Mouse (Mus musculus): ENCODE data around the gene Luc7l3. TPM values are rescaled to one million over a fixed set of nuclear protein-coding genes. Genes with fewer than 3 reads are reported as not detected.

The Luc7l3 gene
- polyA plus RNA-seq, 1 experiment: 21.3 TPM

DNA sequence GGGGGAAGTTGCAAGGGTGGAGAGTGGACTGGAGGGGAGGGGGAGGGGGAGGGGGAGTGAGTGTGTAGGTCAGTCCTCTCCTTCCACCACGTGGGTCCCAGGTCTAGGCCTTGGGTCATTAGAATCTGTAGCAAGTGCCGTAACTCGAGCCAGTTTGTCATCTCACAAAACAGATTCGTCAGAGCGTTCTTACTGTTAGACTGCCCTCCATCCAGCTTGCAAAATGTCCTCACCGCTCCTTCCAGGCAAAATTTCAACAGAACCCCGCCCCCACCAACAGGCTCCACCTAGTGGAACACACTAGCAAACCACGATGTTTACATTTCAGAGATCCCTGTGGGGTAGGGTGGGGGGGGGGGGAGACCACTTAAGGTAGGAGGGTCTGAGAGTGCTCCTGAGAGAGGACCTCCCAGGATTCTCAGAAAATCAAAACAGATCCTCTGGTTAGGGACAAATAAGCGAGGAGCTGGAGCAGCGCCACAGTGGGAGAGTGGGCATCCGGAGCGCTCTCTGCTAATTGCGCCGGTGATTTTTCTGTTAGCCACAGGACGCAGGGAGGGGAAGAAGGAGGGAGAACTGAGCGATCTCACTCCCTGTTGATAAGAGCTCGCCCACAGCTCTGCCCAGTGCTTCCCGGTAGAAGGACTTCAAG, 56.5 kb downstream of the Luc7l3 start:
- Histone ChIP-seq H3K36me3 (ENCODE audit: control insufficient read depth, insufficient read depth) (no peaks in the 10 kb centered on the region), H3K79me3 (ENCODE audit: low read depth) (no peaks in the 10 kb centered on the region), H3ac (ENCODE audit: control insufficient read depth, insufficient read length, low read depth) (peak overlapping the region; percentile 45), H3K79me2 (ENCODE audit: control insufficient read depth, insufficient read depth) (no peaks in the 10 kb centered on the region), H3K27me3 (ENCODE audit: control insufficient read depth, insufficient read depth, insufficient read length) (no peaks in the 10 kb centered on the region), H3K4me3 (ENCODE audit: insufficient read depth, poor library complexity, severe bottlenecking) (peak overlapping the region; percentile 12)
- TF ChIP-seq CEBPB (IDR thresholded peaks at IDR 0.05; ENCODE audit: low read depth): no peak
- TF ChIP-seq MAX (IDR thresholded peaks at IDR 0.05): no peak
- no peak for TF ChIP-seq FOSL1 (IDR thresholded peaks at IDR 0.05; ENCODE audit: insufficient read depth, low read length, poor library complexity, severe bottlenecking)
- no peak for TF ChIP-seq USF1 (IDR thresholded peaks at IDR 0.05; ENCODE audit: low read depth)
- TF ChIP-seq CTCF (IDR thresholded peaks at IDR 0.05; ENCODE audit: control insufficient read depth, insufficient read depth, insufficient read length): peak; percentile 2
- TF ChIP-seq MYOG (IDR thresholded peaks at IDR 0.05; ENCODE audit: control insufficient read depth, extremely low read depth, insufficient read length): no peak

DNA sequence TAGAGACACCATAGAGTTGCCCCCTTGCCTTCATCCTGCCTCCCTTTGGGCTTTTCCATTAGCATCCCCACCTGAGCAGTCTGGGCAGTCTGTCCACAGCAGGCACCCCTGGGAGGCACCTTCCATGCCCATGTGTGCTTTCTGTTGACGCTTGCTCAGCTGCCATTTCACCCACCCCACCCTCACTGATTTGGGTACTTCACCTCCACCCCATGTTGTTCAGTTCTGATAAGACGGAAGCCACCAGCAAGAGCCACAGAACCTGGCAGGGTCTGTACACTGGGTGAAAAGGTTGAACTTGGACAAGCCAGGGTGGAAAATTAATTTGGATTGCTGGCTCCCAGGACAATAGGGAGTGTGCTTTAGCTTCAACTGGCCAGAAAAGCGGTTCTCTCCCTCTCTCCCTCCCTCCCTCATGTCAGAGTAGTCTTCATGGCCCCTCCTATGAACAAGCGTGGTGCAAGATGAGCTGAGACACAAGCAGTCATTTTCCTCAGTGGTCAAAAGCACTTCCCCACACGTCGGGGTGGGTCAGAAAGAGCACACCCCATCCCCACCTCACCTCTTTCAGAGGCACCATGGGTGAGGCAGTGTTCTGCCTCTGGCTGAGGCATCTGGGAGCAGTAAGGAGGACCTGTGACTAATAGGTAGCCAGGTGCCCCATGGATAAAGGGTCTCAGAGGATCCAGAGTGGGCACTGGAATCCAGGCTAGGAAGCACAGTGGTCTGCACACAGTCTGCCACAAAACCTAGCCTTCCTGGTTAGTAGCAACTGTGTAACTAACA, 60.0 kb downstream of the Luc7l3 start:
- Histone ChIP-seq H3K79me2 (ENCODE audit: control insufficient read depth, insufficient read depth) (no peaks in the 10 kb centered on the region), H3K27me3 (ENCODE audit: control insufficient read depth, insufficient read depth, insufficient read length) (no peaks in the 10 kb centered on the region), H3K36me3 (ENCODE audit: control insufficient read depth, insufficient read depth) (no peaks in the 10 kb centered on the region), H3K79me3 (ENCODE audit: low read depth) (no peaks in the 10 kb centered on the region), H3ac (ENCODE audit: control insufficient read depth, insufficient read length, low read depth) (no peak overlapping the region), H3K4me3 (ENCODE audit: insufficient read depth, poor library complexity, severe bottlenecking) (no peak overlapping the region)
- TF ChIP-seq MYOG (IDR thresholded peaks at IDR 0.05; ENCODE audit: control insufficient read depth, extremely low read depth, insufficient read length) (no peak), MAX (IDR thresholded peaks at IDR 0.05) (no peak), USF1 (IDR thresholded peaks at IDR 0.05; ENCODE audit: low read depth) (no peak), CTCF (IDR thresholded peaks at IDR 0.05; ENCODE audit: control insufficient read depth, insufficient read depth, insufficient read length) (no peak), FOSL1 (IDR thresholded peaks at IDR 0.05; ENCODE audit: insufficient read depth, low read length, poor library complexity, severe bottlenecking) (no peak)

DNA sequence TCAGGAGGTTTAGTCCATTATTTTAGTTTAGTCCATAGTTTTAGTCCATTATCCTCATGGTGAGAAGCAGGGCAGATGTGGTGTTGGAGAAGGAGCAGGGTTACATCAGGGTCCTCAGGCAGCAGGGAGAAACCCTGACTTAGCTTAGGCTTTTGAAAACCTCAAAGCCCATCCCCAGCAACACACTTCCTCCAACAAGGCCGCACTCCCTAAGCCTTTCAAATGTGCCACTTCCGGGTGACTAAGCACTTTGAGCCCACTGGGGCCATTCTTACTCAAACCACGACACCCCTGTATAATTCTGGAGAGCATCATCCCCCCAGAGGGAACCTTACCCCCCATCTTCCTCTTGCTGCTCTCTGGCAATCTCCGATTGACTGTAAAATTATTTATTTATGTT, 62.0 kb downstream of the Luc7l3 start:
- Histone ChIP-seq H3K79me3 (ENCODE audit: low read depth) (no peaks in the 10 kb centered on the region), H3K79me2 (ENCODE audit: control insufficient read depth, insufficient read depth) (no peaks in the 10 kb centered on the region), H3K27me3 (ENCODE audit: control insufficient read depth, insufficient read depth, insufficient read length) (no peaks in the 10 kb centered on the region), H3K36me3 (ENCODE audit: control insufficient read depth, insufficient read depth) (no peaks in the 10 kb centered on the region), H3K4me3 (ENCODE audit: insufficient read depth, poor library complexity, severe bottlenecking) (no peak overlapping the region), H3ac (ENCODE audit: control insufficient read depth, insufficient read length, low read depth) (no peak overlapping the region)
- TF ChIP-seq MAX (IDR thresholded peaks at IDR 0.05) (peak; percentile 16), CTCF (IDR thresholded peaks at IDR 0.05; ENCODE audit: control insufficient read depth, insufficient read depth, insufficient read length) (no peak)

DNA sequence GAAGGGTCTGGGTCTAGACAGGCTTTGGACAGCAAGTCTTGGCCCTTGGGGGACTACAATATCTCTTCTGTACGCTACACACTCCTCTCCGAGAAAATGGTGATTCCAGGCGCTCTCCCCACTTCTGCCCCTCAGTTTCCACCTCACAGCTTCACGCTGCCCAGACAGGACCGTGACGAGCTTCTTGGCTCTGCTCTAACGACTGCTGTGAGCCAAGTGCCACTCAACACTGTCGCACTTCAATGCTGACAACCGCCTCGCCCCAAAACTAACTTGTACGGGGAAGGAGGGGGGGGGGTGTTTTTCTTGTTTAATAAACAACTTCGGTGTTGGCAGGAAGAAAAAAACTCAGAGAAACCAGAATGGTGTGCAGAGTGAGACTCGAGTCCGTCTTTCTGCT, 63.8 kb downstream of the Luc7l3 start:
- Histone ChIP-seq H3K79me3 (ENCODE audit: low read depth) (no peaks in the 10 kb centered on the region), H3K79me2 (ENCODE audit: control insufficient read depth, insufficient read depth) (no peaks in the 10 kb centered on the region), H3ac (ENCODE audit: control insufficient read depth, insufficient read length, low read depth) (no peak overlapping the region), H3K4me3 (ENCODE audit: insufficient read depth, poor library complexity, severe bottlenecking) (no peak overlapping the region), H3K36me3 (ENCODE audit: control insufficient read depth, insufficient read depth) (no peaks in the 10 kb centered on the region), H3K27me3 (ENCODE audit: control insufficient read depth, insufficient read depth, insufficient read length) (no peaks in the 10 kb centered on the region)
- TF ChIP-seq MAX (IDR thresholded peaks at IDR 0.05): no peak
- no peak for TF ChIP-seq USF1 (IDR thresholded peaks at IDR 0.05; ENCODE audit: low read depth)
- TF ChIP-seq MYOD1 (IDR thresholded peaks at IDR 0.05; ENCODE audit: control insufficient read depth, insufficient read length, low read depth): no peak
- TF ChIP-seq CEBPB (IDR thresholded peaks at IDR 0.05; ENCODE audit: low read depth): no peak
- TF ChIP-seq CTCF (IDR thresholded peaks at IDR 0.05; ENCODE audit: control insufficient read depth, insufficient read depth, insufficient read length): no peak
- TF ChIP-seq MYOG (IDR thresholded peaks at IDR 0.05; ENCODE audit: control insufficient read depth, extremely low read depth, insufficient read length): no peak
- TF ChIP-seq FOSL1 (IDR thresholded peaks at IDR 0.05; ENCODE audit: insufficient read depth, low read length, poor library complexity, severe bottlenecking): no peak

DNA sequence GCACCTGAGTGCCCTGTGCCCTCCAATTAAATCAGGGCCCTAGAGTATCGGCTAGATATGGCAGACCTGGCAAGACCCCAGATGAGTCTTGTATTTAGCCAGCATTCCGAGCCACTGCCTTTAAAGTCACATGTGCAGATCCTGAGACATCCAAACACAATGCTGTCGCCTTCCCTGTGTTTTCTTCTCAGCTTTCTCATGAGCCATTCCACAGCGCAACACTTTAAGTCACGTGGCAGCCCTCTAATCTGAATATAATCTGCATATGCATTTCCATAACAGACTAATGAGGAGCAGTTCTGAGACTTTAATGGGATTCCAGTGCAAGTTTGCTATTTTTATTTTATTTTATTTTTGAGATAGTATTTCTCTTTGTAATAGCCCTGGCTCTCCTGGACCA, 66.1 kb downstream of the Luc7l3 start:
- Histone ChIP-seq H3K36me3 (ENCODE audit: control insufficient read depth, insufficient read depth) (no peaks in the 10 kb centered on the region), H3ac (ENCODE audit: control insufficient read depth, insufficient read length, low read depth) (no peak overlapping the region), H3K4me3 (ENCODE audit: insufficient read depth, poor library complexity, severe bottlenecking) (no peak overlapping the region), H3K27me3 (ENCODE audit: control insufficient read depth, insufficient read depth, insufficient read length) (no peaks in the 10 kb centered on the region), H3K79me3 (ENCODE audit: low read depth) (no peaks in the 10 kb centered on the region), H3K79me2 (ENCODE audit: control insufficient read depth, insufficient read depth) (no peaks in the 10 kb centered on the region)
- TF ChIP-seq MAX (IDR thresholded peaks at IDR 0.05) (no peak), FOSL1 (IDR thresholded peaks at IDR 0.05; ENCODE audit: insufficient read depth, low read length, poor library complexity, severe bottlenecking) (no peak), MYOD1 (IDR thresholded peaks at IDR 0.05; ENCODE audit: control insufficient read depth, insufficient read length, low read depth) (no peak), USF1 (IDR thresholded peaks at IDR 0.05; ENCODE audit: low read depth) (no peak), MYOG (IDR thresholded peaks at IDR 0.05; ENCODE audit: control insufficient read depth, extremely low read depth, insufficient read length) (no peak), CTCF (IDR thresholded peaks at IDR 0.05; ENCODE audit: control insufficient read depth, insufficient read depth, insufficient read length) (no peak), CEBPB (IDR thresholded peaks at IDR 0.05; ENCODE audit: low read depth) (no peak)

DNA sequence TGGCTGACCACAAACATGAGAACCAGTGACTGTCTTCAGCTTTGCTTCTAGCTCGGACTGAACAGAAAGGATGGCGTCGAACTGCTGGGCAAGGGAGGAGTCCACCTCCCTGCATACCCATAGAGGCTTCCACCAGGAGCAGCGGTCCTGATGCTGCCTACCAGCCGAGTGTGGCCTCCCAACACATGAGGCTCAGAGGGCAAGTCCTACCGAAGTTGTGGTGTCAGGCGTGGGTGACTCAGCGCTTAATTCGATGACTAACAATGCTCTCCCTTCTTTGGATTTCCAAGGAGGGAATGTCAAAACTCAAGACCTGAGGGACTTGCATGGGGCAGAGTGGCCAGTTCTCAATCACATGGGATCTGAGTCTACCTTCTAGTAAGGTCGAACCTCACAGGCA, 68.1 kb downstream of the Luc7l3 start:
- H3K4me3 ChIP-seq (ENCODE audit: insufficient read depth, poor library complexity, severe bottlenecking): no peak overlapping the region
- H3K79me2 ChIP-seq (ENCODE audit: control insufficient read depth, insufficient read depth): no peaks in the 10 kb centered on the region
- no peaks in the 10 kb centered on the region for H3K27me3 ChIP-seq (ENCODE audit: control insufficient read depth, insufficient read depth, insufficient read length)
- H3K79me3 ChIP-seq (ENCODE audit: low read depth): no peaks in the 10 kb centered on the region
- no peak overlapping the region for H3ac ChIP-seq (ENCODE audit: control insufficient read depth, insufficient read length, low read depth)
- TF ChIP-seq CTCF (IDR thresholded peaks at IDR 0.05; ENCODE audit: control insufficient read depth, insufficient read depth, insufficient read length): no peak
- TF ChIP-seq MAX (IDR thresholded peaks at IDR 0.05): peak; percentile 90
- TF ChIP-seq MYOD1 (IDR thresholded peaks at IDR 0.05; ENCODE audit: control insufficient read depth, insufficient read length, low read depth): no peak
- peak; percentile 90 for TF ChIP-seq FOSL1 (IDR thresholded peaks at IDR 0.05; ENCODE audit: insufficient read depth, low read length, poor library complexity, severe bottlenecking)
- TF ChIP-seq CEBPB (IDR thresholded peaks at IDR 0.05; ENCODE audit: low read depth): no peak
- no peak for TF ChIP-seq USF1 (IDR thresholded peaks at IDR 0.05; ENCODE audit: low read depth)
- no peak for TF ChIP-seq MYOG (IDR thresholded peaks at IDR 0.05; ENCODE audit: control insufficient read depth, extremely low read depth, insufficient read length)
- no peaks in the 10 kb centered on the region for H3K36me3 ChIP-seq (ENCODE audit: control insufficient read depth, insufficient read depth)
